Comparison of ENCODE assay signal across 19 mouse cellular contexts in the genomic region with DNA sequence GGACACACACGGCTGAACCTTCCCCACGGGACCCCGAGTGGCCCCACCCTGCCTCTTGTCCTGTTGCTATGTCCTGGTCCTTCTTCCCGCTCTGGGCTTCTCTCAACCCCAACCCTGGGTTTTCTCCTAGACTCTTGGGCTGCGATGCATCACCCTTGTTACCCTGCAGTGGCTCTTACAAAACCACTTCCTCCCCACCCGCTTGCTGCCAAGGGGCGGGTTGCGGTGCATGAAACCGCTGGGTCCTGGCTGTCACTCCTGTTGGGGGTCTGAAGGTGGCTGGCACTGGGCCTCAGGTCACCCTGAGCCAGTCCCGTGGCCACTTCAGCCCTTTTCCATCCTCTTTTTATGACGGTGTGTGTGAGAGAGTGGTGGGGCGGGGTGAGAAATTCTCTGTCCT. TPM values are rescaled to one million over a fixed set of nuclear protein-coding genes. Genes with fewer than 3 reads are reported as not detected.
A peak's percentile ranks its signal among the peaks of the same experiment; 100 is the strongest.
DNase-seq lines count a peak whose midpoint lies in the region.
"Had no signal": no experiment of that assay in that cellular context is flagged by ENCODE, and none has a peak within 500 bp of the region (broad histone marks: within the 10 kb centered on the region; RNA-seq: fewer than 3 reads in every experiment).

No protein-coding gene starts in this region.

- DNase-seq in CD4-positive helper T cell, adult 2 months (ENCODE audit: low read depth, low spot score): peak; percentile 47
- peak; percentile 26 for DNase-seq in T-cell, adult 2 months (ENCODE audit: low spot score)
- peak; percentile 47 for DNase-seq in induced T-regulatory cell, adult 2 months (ENCODE audit: low read depth)
- peak; percentile 40 for DNase-seq in thymus, postnatal 14 days
- DNase-seq in kidney, postnatal 36 days: no peak
- no peak for DNase-seq in layer of hippocampus, adult 9-10 months (ENCODE audit: low spot score)
- DNase-seq in layer of hippocampus, adult 8-10 months (ENCODE audit: low spot score in 2 of 2): no peak
- no peak for DNase-seq in right cerebral cortex, adult 18-20 months
- DNase-seq: adrenal gland, postnatal 25 days; cerebellum, adult 11-12 months; gastrocnemius, postnatal 25 days; heart, adult 18-20 months; kidney, adult 8-10 months; kidney, postnatal 10 days; liver, postnatal 0 days; lung, postnatal 4 days; midbrain, embryonic 14.5 days; retina, postnatal 1 day; right cerebral cortex, postnatal 25 days had no signal

RNA-seq across cellular contexts. Expression of gene Fbxo21, which starts 22.6 kb away (rescaled TPM):
- total RNA-seq in layer of hippocampus, adult 8-10 months (2022): 100 to 1,000 TPM; 125 to 146 (median 137) TPM

Comparison
In these comparisons a context has a peak if more than half of its experiments do, and no peak if none do; other contexts are left out.
1. DNase-seq: peak in CD4-positive helper T cell, adult 2 months (single experiment), T-cell, adult 2 months (single experiment), induced T-regulatory cell, adult 2 months (single experiment) and thymus, postnatal 14 days (single experiment); none in kidney, postnatal 36 days (0 of 2), layer of hippocampus, adult 9-10 months (single experiment), layer of hippocampus, adult 8-10 months (0 of 2) and right cerebral cortex, adult 18-20 months (single experiment).